Mouse (Mus musculus): ENCODE measurements around the gene Ndufs8. TPM values are rescaled to one million over a fixed set of nuclear protein-coding genes. Genes with fewer than 3 reads are reported as not detected.
A peak's percentile ranks its signal among the peaks of the same experiment; 100 is the strongest.

Ndufs8 gene
- polyA plus RNA-seq, 1 experiment: 423 TPM

GRCm38 (mm10) chr19:3895171-3895631, 17.4 kb downstream of the Ndufs8 start:
- Histone ChIP-seq H3K27ac (ENCODE audit: insufficient read depth, low read depth, low read length) (no peak overlapping the region; the same call in 1 of the 2 replicates), H3K27me3 (ENCODE audit: control insufficient read depth, insufficient read depth, low read length) (no peaks in the 10 kb centered on the region), H3K4me3 (ENCODE audit: low read depth, low read length) (no peak overlapping the region), H3K36me3 (ENCODE audit: control insufficient read depth, insufficient read depth, low read length) (peaks cover 81% of the 10 kb centered on the region), H3K4me1 (ENCODE audit: control insufficient read depth, insufficient read depth, insufficient read length, low read length) (peaks cover 5% of the 10 kb centered on the region; the same call in 1 of the 2 replicates)
- TF ChIP-seq CTCF (IDR thresholded peaks at IDR 0.05; ENCODE audit: extremely low read depth, insufficient read length, insufficient replicate concordance, low read depth, low read length) (no peak), POLR2A (IDR thresholded peaks at IDR 0.05; ENCODE audit: low read depth, low read length) (no peak)
- 38% methylated on average over 3 of the region's 3 CpGs for WGBS

DNA sequence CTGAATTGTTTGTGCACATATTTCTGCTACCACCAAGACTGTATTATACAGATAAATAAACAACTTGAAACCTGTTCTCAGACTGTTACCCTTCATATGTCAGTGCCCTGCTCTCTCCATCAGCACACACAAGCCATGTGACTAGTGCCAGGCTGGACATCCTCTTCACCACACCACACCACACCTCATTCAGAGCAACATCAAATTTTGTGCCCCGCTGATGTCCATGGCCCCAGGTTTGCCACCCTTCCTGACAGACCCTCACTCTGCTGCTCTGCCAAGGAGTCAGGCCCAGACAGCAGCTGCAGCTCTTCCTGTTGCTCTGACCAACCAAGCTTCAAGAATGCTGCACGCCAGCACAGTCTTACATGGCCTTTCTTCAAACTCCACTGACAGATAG, 18.3 kb downstream of the Ndufs8 start:
- Histone ChIP-seq H3K36me3 (ENCODE audit: control insufficient read depth, insufficient read depth, low read length) (peaks cover 86% of the 10 kb centered on the region), H3K27me3 (ENCODE audit: control insufficient read depth, insufficient read depth, low read length) (no peaks in the 10 kb centered on the region), H3K27ac (ENCODE audit: insufficient read depth, low read depth, low read length) (no peak overlapping the region), H3K4me3 (ENCODE audit: low read depth, low read length) (no peak overlapping the region), H3K4me1 (ENCODE audit: control insufficient read depth, insufficient read depth, insufficient read length, low read length) (peaks cover 5% of the 10 kb centered on the region; the same call in 1 of the 2 replicates)
- 94% methylated on average over 2 of the region's 2 CpGs for WGBS
- no peak for TF ChIP-seq CTCF (IDR thresholded peaks at IDR 0.05; ENCODE audit: extremely low read depth, insufficient read length, insufficient replicate concordance, low read depth, low read length)
- no peak for TF ChIP-seq POLR2A (IDR thresholded peaks at IDR 0.05; ENCODE audit: low read depth, low read length)

GRCm38 (mm10) chr19:3893545-3894116, 18.9 kb downstream of the Ndufs8 start:
- Histone ChIP-seq H3K4me3 (ENCODE audit: low read depth, low read length) (no peak overlapping the region), H3K36me3 (ENCODE audit: control insufficient read depth, insufficient read depth, low read length) (peaks cover 88% of the 10 kb centered on the region), H3K27ac (ENCODE audit: insufficient read depth, low read depth, low read length) (no peak overlapping the region), H3K4me1 (ENCODE audit: control insufficient read depth, insufficient read depth, insufficient read length, low read length) (peaks cover 5% of the 10 kb centered on the region; the same call in 1 of the 2 replicates), H3K27me3 (ENCODE audit: control insufficient read depth, insufficient read depth, low read length) (no peaks in the 10 kb centered on the region)
- 76% methylated on average over 4 of the region's 4 CpGs for WGBS
- no peak for TF ChIP-seq POLR2A (IDR thresholded peaks at IDR 0.05; ENCODE audit: low read depth, low read length)
- no peak for TF ChIP-seq CTCF (IDR thresholded peaks at IDR 0.05; ENCODE audit: extremely low read depth, insufficient read length, insufficient replicate concordance, low read depth, low read length)

DNA sequence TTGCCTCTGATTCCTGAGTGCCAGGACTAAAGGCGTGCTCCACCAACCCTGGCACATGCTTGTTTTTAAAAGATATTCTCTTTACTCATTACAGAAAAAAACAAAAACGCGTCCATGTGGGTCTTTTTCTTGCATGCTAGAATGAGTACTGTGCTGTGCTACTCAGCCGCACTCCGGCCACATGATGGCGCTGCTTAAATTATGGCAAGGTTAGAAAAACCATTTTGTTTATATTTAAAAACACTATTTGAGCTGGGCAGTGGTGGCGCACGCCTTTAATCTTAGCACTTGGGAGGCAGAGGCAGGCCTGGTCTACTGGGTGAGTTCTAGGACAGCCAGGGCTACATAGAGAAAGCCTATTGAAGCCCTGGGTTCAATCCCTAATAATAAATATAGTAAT, 22.4 kb downstream of the Ndufs8 start:
- H3K4me3 ChIP-seq (ENCODE audit: low read depth, low read length): no peak overlapping the region
- TF ChIP-seq CTCF (IDR thresholded peaks at IDR 0.05; ENCODE audit: extremely low read depth, insufficient read length, insufficient replicate concordance, low read depth, low read length): peak; percentile 57; the same call in 1 of the 2 replicates
- TF ChIP-seq POLR2A (IDR thresholded peaks at IDR 0.05; ENCODE audit: low read depth, low read length): no peak
- 74% methylated on average over 8 of the region's 8 CpGs for WGBS
- H3K36me3 ChIP-seq (ENCODE audit: control insufficient read depth, insufficient read depth, low read length): peaks cover 80% of the 10 kb centered on the region
- H3K27ac ChIP-seq (ENCODE audit: insufficient read depth, low read depth, low read length): no peak overlapping the region
- peaks cover 5% of the 10 kb centered on the region; the same call in 1 of the 2 replicates for H3K4me1 ChIP-seq (ENCODE audit: control insufficient read depth, insufficient read depth, insufficient read length, low read length)
- H3K27me3 ChIP-seq (ENCODE audit: control insufficient read depth, insufficient read depth, low read length): no peaks in the 10 kb centered on the region

GRCm38 (mm10) chr19:3889096-3889495, 23.5 kb downstream of the Ndufs8 start:
- Histone ChIP-seq H3K36me3 (ENCODE audit: control insufficient read depth, insufficient read depth, low read length) (peaks cover 79% of the 10 kb centered on the region), H3K27ac (ENCODE audit: insufficient read depth, low read depth, low read length) (no peak overlapping the region), H3K27me3 (ENCODE audit: control insufficient read depth, insufficient read depth, low read length) (no peaks in the 10 kb centered on the region), H3K4me3 (ENCODE audit: low read depth, low read length) (no peak overlapping the region), H3K4me1 (ENCODE audit: control insufficient read depth, insufficient read depth, insufficient read length, low read length) (no peaks in the 10 kb centered on the region)
- 88% methylated on average over 5 of the region's 5 CpGs for WGBS
- TF ChIP-seq CTCF (IDR thresholded peaks at IDR 0.05; ENCODE audit: extremely low read depth, insufficient read length, insufficient replicate concordance, low read depth, low read length): no peak
- TF ChIP-seq POLR2A (IDR thresholded peaks at IDR 0.05; ENCODE audit: low read depth, low read length): no peak

DNA sequence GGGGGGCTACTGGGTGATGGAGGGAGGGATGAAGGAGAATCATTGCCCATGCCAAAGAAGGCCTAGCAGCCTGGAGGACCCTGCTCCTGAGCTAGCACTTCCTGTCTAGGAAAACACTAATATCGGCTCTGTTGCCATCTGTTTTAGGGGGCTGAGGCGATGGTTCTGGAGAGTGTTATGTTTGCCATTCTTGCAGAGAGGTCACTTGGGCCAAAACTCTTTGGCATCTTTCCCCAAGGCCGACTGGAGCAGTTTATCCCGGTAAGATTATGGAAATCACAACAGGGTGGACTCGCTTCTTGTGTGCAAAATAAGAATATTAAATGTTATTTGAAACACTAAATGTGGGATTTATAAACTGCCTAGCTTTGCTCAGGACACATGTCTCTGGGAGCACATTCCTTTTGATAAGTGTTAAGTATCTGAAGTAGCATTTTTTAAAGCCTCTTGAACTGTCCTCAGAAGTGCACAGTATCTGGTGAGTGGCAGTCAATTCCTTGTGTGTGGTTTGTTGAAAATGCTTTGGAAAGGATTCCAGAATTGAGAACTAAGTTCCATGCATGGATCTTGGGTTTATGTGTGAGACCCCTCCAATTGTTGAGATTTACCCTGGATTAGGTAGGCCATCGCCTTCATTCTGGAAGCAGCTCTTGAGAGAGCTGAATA, 28.1 kb downstream of the Ndufs8 start:
- no peaks in the 10 kb centered on the region for H3K4me1 ChIP-seq (ENCODE audit: control insufficient read depth, insufficient read depth, insufficient read length, low read length)
- H3K36me3 ChIP-seq (ENCODE audit: control insufficient read depth, insufficient read depth, low read length): peaks cover 46% of the 10 kb centered on the region
- WGBS: 70% methylated on average over 6 of the region's 6 CpGs
- no peak overlapping the region for H3K27ac ChIP-seq (ENCODE audit: insufficient read depth, low read depth, low read length)
- H3K4me3 ChIP-seq (ENCODE audit: low read depth, low read length): no peak overlapping the region
- no peaks in the 10 kb centered on the region for H3K27me3 ChIP-seq (ENCODE audit: control insufficient read depth, insufficient read depth, low read length)
- TF ChIP-seq POLR2A (IDR thresholded peaks at IDR 0.05; ENCODE audit: low read depth, low read length) (no peak), CTCF (IDR thresholded peaks at IDR 0.05; ENCODE audit: extremely low read depth, insufficient read length, insufficient replicate concordance, low read depth, low read length) (no peak)

DNA sequence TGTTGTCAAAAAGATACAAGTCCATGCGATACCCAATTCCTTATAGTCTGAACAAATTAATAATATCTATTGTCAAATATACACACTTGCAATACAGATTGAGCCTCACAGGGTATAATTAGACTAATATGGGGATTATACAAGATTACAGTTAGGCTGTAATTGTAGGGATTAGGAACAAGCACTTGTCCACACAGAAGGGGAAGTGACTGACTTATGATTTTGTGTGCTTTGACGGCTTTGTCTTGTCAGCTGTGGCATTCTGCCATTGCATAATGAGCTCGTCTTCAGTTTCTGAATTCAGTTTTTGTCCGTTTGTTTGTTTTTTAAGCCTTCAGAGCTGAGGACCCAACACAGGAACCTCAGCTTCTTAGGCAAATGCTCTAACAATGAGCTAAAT, 30.4 kb downstream of the Ndufs8 start:
- no peak overlapping the region for H3K27ac ChIP-seq (ENCODE audit: insufficient read depth, low read depth, low read length)
- H3K4me3 ChIP-seq (ENCODE audit: low read depth, low read length): no peak overlapping the region
- TF ChIP-seq POLR2A (IDR thresholded peaks at IDR 0.05; ENCODE audit: low read depth, low read length): no peak
- no peaks in the 10 kb centered on the region for H3K4me1 ChIP-seq (ENCODE audit: control insufficient read depth, insufficient read depth, insufficient read length, low read length)
- WGBS: 78% methylated on average over 4 of the region's 4 CpGs
- H3K27me3 ChIP-seq (ENCODE audit: control insufficient read depth, insufficient read depth, low read length): no peaks in the 10 kb centered on the region
- H3K36me3 ChIP-seq (ENCODE audit: control insufficient read depth, insufficient read depth, low read length): peaks cover 35% of the 10 kb centered on the region
